Mouse (Mus musculus) forebrain, embryonic 12.5 days (tissue): ENCODE measurements at regions not wholly inside any gene's neighbourhood (a gene's known extent, or its start where the extent isn't known, plus 50 kb on each side); places are given as distances from the start of the nearest gene placed in this dataset.

Experiments
- ATAC-seq: fragments of 200-750 bp; cut with Nextera tagmentation; 2 replicates; pipeline ENCODE4 v1.8.0; 2017; ENCODE audit warnings: moderate TSS enrichment; ENCODE audit not compliant: low FRiP score
- H3K27ac ChIP-seq: fragments of 300-500 bp; sonication (generic); 2 replicates; pipeline ENCODE4 v1.5.1; 2016; ENCODE audit warnings: mild to moderate bottlenecking
- H3K27me3 ChIP-seq: fragments of 300-500 bp; sonication (generic); 2 replicates; pipeline ENCODE4 v1.6.1; 2016; ENCODE audit warnings: mild to moderate bottlenecking
- H3K36me3 ChIP-seq: fragments of 300-500 bp; sonication (generic); replicated peaks from 2 replicates; pipeline ENCODE4 v1.6.1; 2016; ENCODE audit warnings: mild to moderate bottlenecking
- H3K4me1 ChIP-seq: fragments of 300-500 bp; sonication (generic); 2 replicates; pipeline ENCODE4 v1.6.1; 2016
- H3K4me2 ChIP-seq: fragments of 300-500 bp; sonication (generic); 2 replicates; pipeline ENCODE4 v1.6.1; 2016; ENCODE audit warnings: mild to moderate bottlenecking, moderate library complexity
- H3K4me3 ChIP-seq: fragments of 300-500 bp; sonication (generic); replicated peaks from 2 replicates; pipeline ENCODE4 v1.5.1; 2016; ENCODE audit warnings: mild to moderate bottlenecking
- H3K9ac ChIP-seq: fragments of 300-500 bp; sonication (generic); 2 replicates; pipeline ENCODE4 v1.6.1; 2016; ENCODE audit warnings: mild to moderate bottlenecking
- H3K9me3 ChIP-seq: fragments of 300-500 bp; sonication (generic); 2 replicates; pipeline ENCODE4 v1.6.1; 2016
- WGBS: fragments of 180-500 bp; shearing (Covaris S2); methylation state at CpG from one replicate; pipeline ENCODE4 v1.1.7; 2016; 5-methylcytosine and 5-hydroxymethylcytosine counted together

- no peak overlapping the region for H3K4me2 ChIP-seq
- H3K27me3 ChIP-seq, result no peaks in the 10 kb centered on the region
- H3K9me3 ChIP-seq, result no peaks in the 10 kb centered on the region
- ATAC-seq, result no peak
- WGBS, result 86% methylated on average over 7 of the region's 7 CpGs
- H3K9ac ChIP-seq, result no peak overlapping the region
- H3K4me3 ChIP-seq, result no peak overlapping the region
- no peak overlapping the region for H3K27ac ChIP-seq
- no peaks in the 10 kb centered on the region for H3K36me3 ChIP-seq
- no peaks in the 10 kb centered on the region for H3K4me1 ChIP-seq
These were observed 208.3 kb downstream of the Adra2a start for GRCm38 (mm10) chr19:54252145-54252664.

DNA sequence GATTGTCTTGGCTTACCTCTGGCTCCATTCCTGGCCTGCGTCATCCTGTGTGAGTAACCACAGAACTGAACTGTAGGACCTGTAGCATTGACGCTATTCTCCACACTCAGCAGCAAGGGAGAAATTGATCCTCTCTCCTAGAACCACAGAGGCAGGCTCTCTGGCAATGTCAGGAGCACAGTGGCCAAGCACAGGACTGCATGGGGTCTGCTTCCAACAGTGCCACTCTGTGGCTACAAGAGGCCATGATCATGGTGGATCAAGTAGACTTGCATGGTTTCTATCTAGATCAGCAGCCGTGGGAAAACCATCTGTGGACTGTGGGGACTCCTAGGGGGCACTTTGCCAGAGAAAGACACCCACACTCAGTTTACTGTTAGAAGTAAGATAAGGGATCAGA lies 213.9 kb downstream of the Adra2a start:
- no peak for ATAC-seq
- H3K9ac ChIP-seq, result no peak overlapping the region
- H3K27me3 ChIP-seq, result no peaks in the 10 kb centered on the region
- H3K4me1 ChIP-seq, result peaks cover 20% of the 10 kb centered on the region
- H3K9me3 ChIP-seq, result no peaks in the 10 kb centered on the region
- no peak overlapping the region for H3K27ac ChIP-seq
- H3K36me3 ChIP-seq, result no peaks in the 10 kb centered on the region
- H3K4me2 ChIP-seq, result no peak overlapping the region
- no peak overlapping the region for H3K4me3 ChIP-seq
- WGBS, result 93% methylated on average over 3 of the region's 3 CpGs

DNA sequence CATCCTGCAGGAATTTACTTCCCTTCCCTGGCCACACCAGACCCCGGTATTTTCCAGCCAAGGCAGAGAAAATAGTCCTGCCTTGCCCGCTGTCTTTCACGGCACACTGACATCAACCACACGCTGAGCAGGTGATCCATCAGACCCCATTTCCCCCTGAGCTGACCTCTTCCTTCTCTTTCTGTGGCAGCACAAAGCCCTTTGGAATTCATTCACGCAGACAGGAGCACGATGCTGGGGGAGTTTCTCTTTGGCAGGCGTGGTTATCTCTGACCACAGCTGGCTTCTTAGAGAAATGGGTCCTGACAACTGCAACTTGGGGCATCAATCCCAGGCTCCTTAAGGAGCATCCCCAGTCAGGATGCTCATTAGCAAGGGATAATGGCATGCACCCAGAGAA lies 215.2 kb downstream of the Adra2a start:
- 2% methylated on average over 7 of the region's 7 CpGs for WGBS
- Histone ChIP-seq H3K4me1 (peaks cover 20% of the 10 kb centered on the region), H3K36me3 (no peaks in the 10 kb centered on the region), H3K9me3 (no peaks in the 10 kb centered on the region), H3K27me3 (no peaks in the 10 kb centered on the region), H3K9ac (no peak overlapping the region), H3K27ac (no peak overlapping the region), H3K4me2 (peak overlapping the region; percentile 22; the same call in 1 of the 2 replicates), H3K4me3 (no peak overlapping the region)
- no peak for ATAC-seq

GRCm38 (mm10) chr19:54277368-54277767 lies 233.4 kb downstream of the Adra2a start:
- WGBS, result 91% methylated on average over 10 of the region's 10 CpGs
- no peak overlapping the region for H3K27ac ChIP-seq
- ATAC-seq, result no peak
- no peaks in the 10 kb centered on the region for H3K27me3 ChIP-seq
- H3K4me3 ChIP-seq, result no peak overlapping the region
- H3K4me1 ChIP-seq, result no peaks in the 10 kb centered on the region
- H3K9ac ChIP-seq, result no peak overlapping the region
- H3K4me2 ChIP-seq, result no peak overlapping the region
- no peaks in the 10 kb centered on the region for H3K36me3 ChIP-seq
- no peaks in the 10 kb centered on the region for H3K9me3 ChIP-seq

DNA sequence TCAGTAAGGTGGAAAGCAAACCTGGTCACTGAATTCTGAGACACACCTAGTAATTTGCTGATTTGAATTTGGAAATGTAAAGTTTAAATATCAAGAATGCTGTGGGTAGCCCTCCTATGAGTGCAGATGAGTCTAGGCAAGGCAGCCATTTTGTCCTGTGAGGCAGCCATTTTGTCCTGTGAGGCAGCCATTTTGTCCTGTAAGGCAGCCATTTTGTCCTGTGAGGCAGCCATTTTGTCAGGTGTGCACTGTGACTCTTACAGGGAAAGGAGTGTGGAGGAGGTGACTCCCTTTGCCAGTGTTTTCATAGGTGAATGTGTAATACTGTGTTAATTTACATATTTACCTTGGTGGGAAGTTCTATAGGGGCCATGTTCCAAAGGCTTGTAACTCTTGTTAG lies 241.5 kb downstream of the Adra2a start:
- Histone ChIP-seq H3K36me3 (no peaks in the 10 kb centered on the region), H3K4me1 (no peaks in the 10 kb centered on the region), H3K27me3 (no peaks in the 10 kb centered on the region), H3K27ac (no peak overlapping the region), H3K9me3 (peaks cover 4% of the 10 kb centered on the region; the same call in 1 of the 2 replicates), H3K4me2 (no peak overlapping the region), H3K9ac (no peak overlapping the region), H3K4me3 (no peak overlapping the region)
- ATAC-seq, result no peak

DNA sequence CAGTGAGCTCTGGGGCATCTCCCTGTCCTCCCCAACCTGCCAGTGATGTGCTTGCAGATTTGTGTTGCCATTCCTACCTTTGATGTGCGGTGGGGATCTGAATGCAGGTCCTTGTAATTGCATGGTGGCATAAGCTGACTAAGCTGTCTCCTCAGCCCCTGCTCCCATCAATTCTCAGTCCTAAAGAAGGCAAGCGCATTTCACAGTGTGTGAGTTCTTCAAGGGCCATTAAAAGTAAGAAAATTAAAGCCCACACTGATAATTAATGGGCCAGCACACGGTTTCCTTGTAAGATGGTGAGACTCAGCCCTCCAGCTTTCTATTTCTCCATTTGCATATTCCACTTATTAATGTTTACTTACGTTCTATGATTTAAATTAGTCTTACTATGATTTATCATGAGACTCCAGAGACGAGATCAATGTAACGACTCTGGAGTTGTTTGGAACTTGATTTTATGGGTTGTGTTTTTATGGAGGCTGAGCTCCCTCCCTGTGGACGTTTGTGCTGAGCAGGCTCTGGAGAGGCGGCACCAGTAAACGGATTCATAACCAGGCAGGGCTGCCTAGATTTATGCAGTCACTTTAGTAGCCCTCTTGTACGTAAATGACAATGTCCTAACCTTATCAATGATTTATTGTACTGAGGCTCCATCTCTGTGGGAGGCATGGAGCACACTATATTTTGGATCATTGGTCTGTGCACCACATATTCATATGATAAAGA lies 253.9 kb downstream of the Adra2a start:
- Histone ChIP-seq H3K9me3 (no peaks in the 10 kb centered on the region), H3K27me3 (no peaks in the 10 kb centered on the region), H3K4me2 (no peak overlapping the region), H3K36me3 (no peaks in the 10 kb centered on the region), H3K27ac (no peak overlapping the region), H3K9ac (no peak overlapping the region), H3K4me3 (no peak overlapping the region), H3K4me1 (no peaks in the 10 kb centered on the region)
- 84% methylated on average over 10 of the region's 10 CpGs for WGBS
- ATAC-seq, result no peak

DNA sequence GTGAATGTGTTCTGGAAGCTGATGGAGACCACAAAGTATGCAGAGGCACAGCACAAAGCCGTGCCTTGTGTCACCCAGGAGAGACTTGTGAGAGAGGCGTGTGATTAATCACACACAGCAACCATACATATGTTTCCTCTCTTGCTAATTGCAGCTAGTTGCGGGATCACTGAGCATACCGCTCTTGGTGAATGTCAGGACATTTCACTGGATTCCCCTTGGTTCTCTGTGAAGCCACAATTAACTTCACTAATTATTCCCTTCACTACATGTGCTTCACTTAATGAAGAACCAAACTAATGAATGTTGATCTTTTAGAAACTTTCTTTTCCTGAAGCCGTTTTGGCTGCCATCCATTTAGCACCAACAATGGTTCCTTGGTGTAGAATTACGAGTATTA lies 267.3 kb downstream of the Adra2a start:
- H3K4me2 ChIP-seq, result no peak overlapping the region
- no peak overlapping the region for H3K9ac ChIP-seq
- H3K36me3 ChIP-seq, result no peaks in the 10 kb centered on the region
- H3K27ac ChIP-seq, result no peak overlapping the region
- 53% methylated on average over 6 of the region's 6 CpGs for WGBS
- peak; percentile 70; the same call in 1 of the 2 replicates for ATAC-seq
- no peaks in the 10 kb centered on the region for H3K4me1 ChIP-seq
- H3K9me3 ChIP-seq, result 0 out of 2 replicates have a peak, but pooled peaks cover 2% of the 10 kb centered on the region
- no peak overlapping the region for H3K4me3 ChIP-seq
- no peaks in the 10 kb centered on the region for H3K27me3 ChIP-seq

DNA sequence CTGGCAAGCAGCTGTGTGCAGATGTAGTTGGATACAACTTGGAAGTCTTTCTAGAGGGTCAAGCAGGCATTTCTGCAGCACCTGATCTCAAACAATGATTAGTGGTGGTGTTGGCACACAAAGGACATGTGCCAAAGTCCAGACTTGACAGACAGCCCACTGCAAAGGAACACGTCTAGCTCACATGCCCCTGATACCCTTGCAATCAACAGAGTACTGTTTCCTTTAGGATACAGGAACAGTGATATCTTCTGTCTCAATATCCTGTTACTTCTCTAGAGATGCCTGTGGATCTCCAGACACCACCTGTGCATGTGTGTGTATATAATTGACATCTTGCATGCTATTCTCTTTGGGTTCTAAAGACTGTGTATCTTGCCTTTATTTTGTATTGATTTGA lies 267.8 kb downstream of the Adra2a start:
- H3K36me3 ChIP-seq, result no peaks in the 10 kb centered on the region
- ATAC-seq, result no peak
- H3K4me2 ChIP-seq, result no peak overlapping the region
- WGBS, result 71% methylated on average over 1 of the region's 1 CpGs
- H3K4me1 ChIP-seq, result no peaks in the 10 kb centered on the region
- H3K9me3 ChIP-seq, result 0 out of 2 replicates have a peak, but pooled peaks cover 2% of the 10 kb centered on the region
- H3K27ac ChIP-seq, result no peak overlapping the region
- no peak overlapping the region for H3K4me3 ChIP-seq
- no peaks in the 10 kb centered on the region for H3K27me3 ChIP-seq
- H3K9ac ChIP-seq, result no peak overlapping the region

DNA sequence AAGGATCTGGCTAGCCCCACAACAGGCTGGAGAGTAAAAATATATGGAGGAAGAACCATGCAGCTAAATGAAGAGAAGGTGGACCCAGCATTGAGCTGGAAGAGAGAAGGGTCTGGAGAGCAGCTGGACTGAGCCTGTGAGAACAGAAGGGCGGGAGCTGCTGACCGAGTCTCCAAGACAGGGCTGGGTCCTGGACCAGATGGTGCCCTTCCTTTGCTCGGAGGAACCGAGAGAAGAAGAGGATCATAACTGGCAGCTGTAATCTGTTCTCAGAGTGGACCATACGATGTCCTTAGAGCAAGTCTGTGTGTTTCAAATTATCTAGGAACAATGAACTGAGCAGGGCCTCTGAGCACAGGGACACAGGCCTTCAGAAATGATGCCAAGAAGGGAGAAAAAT lies 279.3 kb downstream of the Adra2a start:
- H3K4me3 ChIP-seq, result no peak overlapping the region

GRCm38 (mm10) chr19:54324991-54325390 lies 281.0 kb downstream of the Adra2a start:
- WGBS, result 58% methylated on average over 4 of the region's 4 CpGs
- ATAC-seq, result no peak
- Histone ChIP-seq H3K9me3 (no peaks in the 10 kb centered on the region), H3K36me3 (no peaks in the 10 kb centered on the region), H3K27ac (no peak overlapping the region), H3K4me2 (no peak overlapping the region), H3K27me3 (no peaks in the 10 kb centered on the region), H3K4me3 (no peak overlapping the region), H3K4me1 (no peaks in the 10 kb centered on the region), H3K9ac (no peak overlapping the region)

More for the DNA sequence above, 279.3 kb downstream of the Adra2a start:
- no peaks in the 10 kb centered on the region for H3K4me1 ChIP-seq
- no peak overlapping the region for H3K27ac ChIP-seq
- 90% methylated on average over 5 of the region's 5 CpGs for WGBS
- no peak overlapping the region for H3K9ac ChIP-seq
- ATAC-seq, result no peak
- no peaks in the 10 kb centered on the region for H3K27me3 ChIP-seq
- H3K9me3 ChIP-seq, result no peaks in the 10 kb centered on the region
- H3K4me2 ChIP-seq, result no peak overlapping the region
- H3K36me3 ChIP-seq, result no peaks in the 10 kb centered on the region

GRCm38 (mm10) chr19:54332140-54332539 lies 288.2 kb downstream of the Adra2a start:
- Histone ChIP-seq H3K9ac (no peak overlapping the region), H3K4me2 (no peak overlapping the region), H3K9me3 (peaks cover 7% of the 10 kb centered on the region), H3K27ac (no peak overlapping the region), H3K27me3 (no peaks in the 10 kb centered on the region), H3K36me3 (no peaks in the 10 kb centered on the region), H3K4me1 (no peaks in the 10 kb centered on the region), H3K4me3 (no peak overlapping the region)
- WGBS, result 97% methylated on average over 1 of the region's 1 CpGs
- no peak for ATAC-seq

DNA sequence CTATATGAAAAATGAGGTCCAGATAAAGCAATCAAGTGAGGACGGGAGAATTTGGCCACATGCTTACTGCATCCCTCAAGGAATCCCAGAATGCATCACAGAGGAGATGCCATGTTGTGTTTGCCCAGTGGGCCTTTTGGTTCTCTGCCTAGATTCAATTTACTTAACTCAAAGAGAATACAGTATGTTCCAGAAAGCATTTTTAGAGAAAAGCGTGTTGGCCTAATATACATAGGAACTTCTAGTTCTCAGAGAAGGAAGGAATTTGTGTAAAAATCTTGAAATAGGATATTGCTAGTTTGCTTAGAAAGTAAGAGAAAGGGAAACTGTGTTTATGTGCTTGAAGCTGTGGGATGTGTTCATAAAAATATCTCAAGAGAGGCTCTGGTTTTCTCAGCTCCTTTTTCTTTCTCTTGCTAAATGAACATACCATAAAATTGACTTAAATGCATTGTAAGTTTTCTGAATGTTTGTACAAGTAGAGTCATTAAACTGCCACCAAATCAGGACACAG lies 296.9 kb downstream of the Adra2a start:
- no peak for ATAC-seq
- Histone ChIP-seq H3K9ac (no peak overlapping the region), H3K36me3 (no peaks in the 10 kb centered on the region), H3K4me3 (no peak overlapping the region), H3K4me1 (no peaks in the 10 kb centered on the region), H3K27ac (no peak overlapping the region), H3K4me2 (no peak overlapping the region), H3K27me3 (no peaks in the 10 kb centered on the region), H3K9me3 (no peaks in the 10 kb centered on the region)
- 97% methylated on average over 2 of the region's 2 CpGs for WGBS

DNA sequence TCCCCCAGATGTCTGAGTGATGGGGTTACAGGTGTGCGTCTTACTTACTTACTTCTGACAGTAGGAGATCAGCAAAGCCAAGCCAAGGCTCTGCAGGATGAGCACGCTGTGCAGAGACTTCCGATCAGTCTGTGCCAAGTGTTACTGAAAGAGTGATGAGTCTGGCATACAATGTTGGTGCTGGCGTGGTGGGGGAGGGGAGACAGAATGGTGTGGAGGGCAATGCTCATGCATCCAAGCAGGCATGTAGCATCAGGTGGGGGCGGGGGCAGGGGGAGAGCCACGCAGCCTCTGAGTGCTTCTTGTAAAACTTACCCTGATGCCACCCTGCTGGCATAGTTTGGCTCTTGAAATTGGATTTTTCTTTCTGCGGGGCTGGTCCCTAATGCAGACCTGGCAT lies 315.8 kb downstream of the Adra2a start:
- Histone ChIP-seq H3K27ac (no peak overlapping the region), H3K4me3 (no peak overlapping the region), H3K4me2 (no peak overlapping the region), H3K36me3 (no peaks in the 10 kb centered on the region), H3K9me3 (no peaks in the 10 kb centered on the region), H3K4me1 (no peaks in the 10 kb centered on the region), H3K9ac (no peak overlapping the region), H3K27me3 (no peaks in the 10 kb centered on the region)
- 88% methylated on average over 7 of the region's 7 CpGs for WGBS
- no peak for ATAC-seq
